Mouse (Mus musculus) c-Kit-negative CD71-positive TER-119-positive erythroid progenitor cells, embryonic 14.5 days (primary cell): Measurements from ENCODE around the gene Olfr1163.
"Not testable (repeated sequence)": the region's sequence is repeated elsewhere in the genome, so short reads cannot be mapped to it uniquely, and the experiment has no call there.

Experiments used
- DNase-seq: peaks from one replicate; pipeline ENCODE4 v3.0.0-alpha.2; 2013; ENCODE audit warnings: low read depth, low spot score

The Olfr1163 gene

DNA sequence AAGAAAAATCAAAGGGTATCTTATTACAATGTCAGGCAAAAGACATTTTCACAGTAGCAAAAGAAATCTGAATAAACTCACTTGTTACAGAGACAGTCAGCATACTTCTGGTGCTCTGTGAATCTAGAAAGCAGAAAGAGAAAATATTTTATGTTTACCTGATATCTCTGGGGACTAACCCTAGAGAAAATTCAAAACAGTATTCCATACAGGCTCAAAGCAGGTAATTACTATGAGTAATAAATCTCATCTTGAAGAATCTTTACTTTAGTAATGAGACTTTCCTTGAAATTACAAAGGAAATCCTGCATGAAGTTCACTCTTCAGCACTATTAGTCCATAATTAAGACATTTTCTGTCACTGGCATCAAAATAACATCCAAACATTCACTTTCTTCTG, at the start of gene Olfr1163:
Gene Olfr1163 (minus strand): TSS at position 101 of the 400 bp plus-strand sequence.
- no peak for DNase-seq

DNA sequence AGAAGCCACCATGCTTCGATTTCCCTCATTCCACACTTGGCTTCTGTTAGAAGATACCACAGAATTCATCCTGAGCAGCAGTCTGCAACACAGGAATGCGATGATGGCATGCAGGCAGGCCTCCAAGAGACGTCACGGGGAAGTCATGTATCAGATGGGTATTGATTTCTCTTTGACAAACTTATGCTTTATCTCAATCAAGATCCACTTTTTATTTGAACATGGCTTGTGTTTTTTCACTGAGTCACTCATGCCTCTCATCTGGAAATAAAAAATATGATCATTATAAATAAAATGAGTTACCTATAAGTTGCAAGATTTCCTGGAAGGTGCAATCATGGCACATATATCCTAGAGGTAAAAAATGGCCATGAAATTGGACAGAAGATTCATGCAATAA, 22.2 kb upstream of the Olfr1163 start, which contains the start of gene Olfr1164:
Gene Olfr1164 (minus strand): TSS at position 101 of the 400 bp plus-strand sequence.
- no peak for DNase-seq

GRCm38 (mm10) chr2:88063587-88063986, 8.0 kb downstream of the Olfr1163 start:
- no peak for DNase-seq

GRCm38 (mm10) chr2:88051029-88051428, 20.6 kb downstream of the Olfr1163 start, which contains the start of gene Olfr1162:
TSS of gene Olfr1162 (minus strand) at chr2:88051129.
- no peak for DNase-seq

DNA sequence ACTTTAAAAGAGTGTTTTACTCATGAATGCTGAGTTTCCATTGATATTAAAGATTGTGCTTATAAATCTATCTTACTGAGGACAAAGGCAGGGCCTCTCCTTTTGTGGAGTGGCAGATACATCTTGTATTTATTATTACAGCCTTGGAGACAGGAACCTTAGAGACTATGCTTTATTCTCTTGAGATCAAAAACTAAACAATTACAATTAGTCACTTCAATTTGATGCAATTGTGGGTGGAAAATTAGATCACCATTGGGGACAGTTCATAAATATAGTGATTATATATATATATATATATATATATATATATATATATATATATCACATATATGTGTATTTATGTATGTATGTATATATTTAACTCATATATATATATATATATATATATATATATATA, 34.0 kb downstream of the Olfr1163 start, which contains the start of gene Olfr73:
Gene Olfr73 (minus strand): TSS at position 101 of the 400 bp plus-strand sequence.
- DNase-seq: no peak

- not testable (repeated sequence) for DNase-seq
These were observed 49.2 kb downstream of the Olfr1163 start, which contains the start of gene Olfr1161 for GRCm38 (mm10) chr2:88022474-88022873. TSS of gene Olfr1161 (plus strand) at chr2:88022774.
